In genomic region chr8:126567674-126568073, GRCm38 (mm10) we compare ENCODE assay signal across 10 mouse cellular contexts. TPM values are rescaled to one million over a fixed set of nuclear protein-coding genes. Genes with fewer than 3 reads are reported as not detected.
DNase-seq lines count a peak whose midpoint lies in the region; ATAC-seq lines count a peak whose summit lies in the region.
"Had no signal": no experiment of that assay in that cellular context is flagged by ENCODE, and none has a peak within 500 bp of the region (broad histone marks: within the 10 kb centered on the region; RNA-seq: fewer than 3 reads in every experiment).

No protein-coding gene starts in this region.

- H3K27me3 ChIP-seq in forebrain, embryonic 13.5 days, result no peaks in the 10 kb centered on the region
- no peaks in the 10 kb centered on the region for H3K27me3 ChIP-seq in forebrain, embryonic 11.5 days (ENCODE audit: control insufficient read depth, insufficient read depth, low read length)
- H3K27me3 ChIP-seq in neural tube, embryonic 12.5 days (replicated peaks), result no peaks in the 10 kb centered on the region
- H3K27me3 ChIP-seq in heart, embryonic 13.5 days (replicated peaks), result no peaks in the 10 kb centered on the region
- no peaks in the 10 kb centered on the region for H3K27me3 ChIP-seq in neural tube, embryonic 15.5 days (replicated peaks)

- intact Hi-C loops in left cerebral cortex, postnatal 10 days (cut with DNase I), result no loop called here

- H3K9ac ChIP-seq in forebrain, embryonic 13.5 days, result peak overlapping the region; percentile 12; the same call in 1 of the 2 replicates
- no peak overlapping the region for H3K9ac ChIP-seq in forebrain, embryonic 11.5 days (ENCODE audit: low read length)
- H3K9ac ChIP-seq in neural tube, embryonic 12.5 days, result no peak overlapping the region
- H3K9ac ChIP-seq in heart, embryonic 13.5 days, result peak overlapping the region; percentile 78
- no peak overlapping the region for H3K9ac ChIP-seq in neural tube, embryonic 15.5 days (replicated peaks)

- no peaks in the 10 kb centered on the region for H3K9me3 ChIP-seq in forebrain, embryonic 13.5 days (replicated peaks)
- H3K9me3 ChIP-seq in forebrain, embryonic 11.5 days (ENCODE audit: control insufficient read depth, low read length), result no peaks in the 10 kb centered on the region
- no peaks in the 10 kb centered on the region for H3K9me3 ChIP-seq in neural tube, embryonic 12.5 days
- H3K9me3 ChIP-seq in heart, embryonic 13.5 days, result no peaks in the 10 kb centered on the region
- H3K9me3 ChIP-seq in neural tube, embryonic 15.5 days (replicated peaks), result no peaks in the 10 kb centered on the region

- DNase-seq in forebrain, embryonic 11.5 days (ENCODE audit: low spot score), result no peak
- DNase-seq in neural tube, embryonic 10.5 days (ENCODE audit: extremely low spot score, low spot score), result no peak
- no peak for DNase-seq in T-cell, adult 2 months (ENCODE audit: low spot score)
- DNase-seq in left cerebral cortex, postnatal 10 days (ENCODE audit: extremely low spot score in 1 of 2, low spot score in 2 of 2), result no peak
- DNase-seq: kidney, postnatal 10 days; lung, postnatal 10 days had no signal

- H3K27ac ChIP-seq in forebrain, embryonic 13.5 days, result peak overlapping the region; percentile 76; the same call in 1 of the 2 replicates
- H3K27ac ChIP-seq in forebrain, embryonic 11.5 days (ENCODE audit: low read depth, low read length), result no peak overlapping the region
- H3K27ac ChIP-seq in neural tube, embryonic 12.5 days, result 0 out of 2 replicates have a peak overlapping the region, but pooled peaks have one; percentile 3
- peak overlapping the region; percentile 99 for H3K27ac ChIP-seq in heart, embryonic 13.5 days (replicated peaks)
- H3K27ac ChIP-seq in neural tube, embryonic 15.5 days (replicated peaks), result peak overlapping the region; percentile 46

- 61% methylated on average over 2 of the region's 2 CpGs for WGBS in forebrain, embryonic 13.5 days
- WGBS in forebrain, embryonic 11.5 days, result 74% methylated on average over 2 of the region's 2 CpGs
- 61% methylated on average over 2 of the region's 2 CpGs for WGBS in neural tube, embryonic 12.5 days
- 45% methylated on average over 2 of the region's 2 CpGs for WGBS in heart, embryonic 13.5 days
- WGBS in neural tube, embryonic 15.5 days, result 58% methylated on average over 2 of the region's 2 CpGs

- peaks cover 41% of the 10 kb centered on the region for H3K4me1 ChIP-seq in forebrain, embryonic 13.5 days
- peaks cover 15% of the 10 kb centered on the region for H3K4me1 ChIP-seq in forebrain, embryonic 11.5 days (replicated peaks; ENCODE audit: control insufficient read depth, insufficient read depth, low read length)
- H3K4me1 ChIP-seq in neural tube, embryonic 12.5 days, result peaks cover 35% of the 10 kb centered on the region
- peaks cover 53% of the 10 kb centered on the region for H3K4me1 ChIP-seq in heart, embryonic 13.5 days
- peaks cover 35% of the 10 kb centered on the region for H3K4me1 ChIP-seq in neural tube, embryonic 15.5 days

- H3K4me3 ChIP-seq in forebrain, embryonic 13.5 days, result no peak overlapping the region
- H3K4me3 ChIP-seq in forebrain, embryonic 11.5 days (ENCODE audit: low read depth, low read length), result no peak overlapping the region
- H3K4me3 ChIP-seq in neural tube, embryonic 12.5 days, result no peak overlapping the region
- H3K4me3 ChIP-seq in heart, embryonic 13.5 days, result no peak overlapping the region
- H3K4me3 ChIP-seq in neural tube, embryonic 15.5 days (replicated peaks), result no peak overlapping the region

- no peak for ATAC-seq in forebrain, embryonic 13.5 days
- ATAC-seq in forebrain, embryonic 11.5 days (replicated peaks; ENCODE audit: low FRiP score), result no peak
- no peak for ATAC-seq in neural tube, embryonic 12.5 days (ENCODE audit: low FRiP score, low read depth)
- peak; percentile 20; the same call in 1 of the 2 replicates for ATAC-seq in heart, embryonic 13.5 days (ENCODE audit: extremely low read depth, insufficient number of reproducible peaks, low FRiP score, low TSS enrichment)
- no peak for ATAC-seq in neural tube, embryonic 15.5 days (ENCODE audit: low FRiP score)

- no peak overlapping the region for H3K4me2 ChIP-seq in forebrain, embryonic 13.5 days
- no peak overlapping the region for H3K4me2 ChIP-seq in forebrain, embryonic 11.5 days (ENCODE audit: low read depth, low read length, severe bottlenecking)
- H3K4me2 ChIP-seq in neural tube, embryonic 12.5 days (replicated peaks), result no peak overlapping the region
- H3K4me2 ChIP-seq in heart, embryonic 13.5 days, result peak overlapping the region; percentile 62; the same call in 1 of the 2 replicates
- H3K4me2 ChIP-seq in neural tube, embryonic 15.5 days, result no peak overlapping the region

- no peaks in the 10 kb centered on the region for H3K36me3 ChIP-seq in forebrain, embryonic 13.5 days (ENCODE audit: poor library complexity, severe bottlenecking)
- H3K36me3 ChIP-seq in forebrain, embryonic 11.5 days (ENCODE audit: control insufficient read depth, insufficient read depth, low read length), result no peaks in the 10 kb centered on the region
- H3K36me3 ChIP-seq in neural tube, embryonic 12.5 days, result no peaks in the 10 kb centered on the region
- H3K36me3 ChIP-seq in heart, embryonic 13.5 days, result no peaks in the 10 kb centered on the region
- no peaks in the 10 kb centered on the region for H3K36me3 ChIP-seq in neural tube, embryonic 15.5 days

RNA-seq across cellular contexts. Expression of gene Irf2bp2, which starts 26.1 kb away (rescaled TPM):
- polyA plus RNA-seq in forebrain, embryonic 13.5 days (2015; fragmentation: Nextera tagmentation; extraction: Ambion mirVana), result 8.1 and 8.3 TPM in 2 replicates
- polyA plus RNA-seq in forebrain, embryonic 11.5 days (2014; fragmentation: Nextera tagmentation; extraction: Ambion mirVana), result 4.5 and 4.6 TPM in 2 replicates
- polyA plus RNA-seq in neural tube, embryonic 12.5 days (2016; fragmentation: Nextera tagmentation; extraction: Ambion mirVana), result 8.5 and 9.5 TPM in 2 replicates
- polyA plus RNA-seq in heart, embryonic 13.5 days (2015; fragmentation: Nextera tagmentation; extraction: Ambion mirVana), result 6.5 and 7.5 TPM in 2 replicates
- polyA plus RNA-seq in neural tube, embryonic 15.5 days (2015; fragmentation: Nextera tagmentation; extraction: Ambion mirVana), result 9.8 and 10.4 TPM in 2 replicates
- total RNA-seq in left cerebral cortex, postnatal 10 days (2021), result 10 to 100 TPM; 51.2 to 54.6 TPM

Comparison
In these comparisons a context has a peak if more than half of its experiments do, and no peak if none do; other contexts are left out.
1. H3K9ac ChIP-seq: peak in forebrain, embryonic 13.5 days (single experiment) and heart, embryonic 13.5 days (single experiment); none in forebrain, embryonic 11.5 days (single experiment), neural tube, embryonic 12.5 days (single experiment) and neural tube, embryonic 15.5 days (single experiment).